Mouse (Mus musculus) heart, postnatal 0 days (tissue): ENCODE data around the gene 2310022A10Rik. TPM values are rescaled to one million over a fixed set of nuclear protein-coding genes. Genes with fewer than 3 reads are reported as not detected.

Experiments
- ATAC-seq: fragments of 200-750 bp; cut with Nextera tagmentation; 2 replicates; pipeline ENCODE4 v1.8.0; 2017; ENCODE audit warnings: low read depth, moderate number of reproducible peaks, moderate library complexity; ENCODE audit not compliant: insufficient read depth
- DNase-seq: peaks from one replicate; pipeline ENCODE4 v3.0.0-alpha.2; 2016; ENCODE audit warnings: low spot score
- H3K27ac ChIP-seq: fragments of 300-500 bp; sonication (generic); 2 replicates; pipeline ENCODE4 v1.5.1; 2014; ENCODE audit warnings: low read depth, mild to moderate bottlenecking
- H3K27me3 ChIP-seq: fragments of 300-500 bp; sonication (generic); 2 replicates; pipeline ENCODE4 v1.6.1; 2014; ENCODE audit warnings: low read length, mixed read lengths; ENCODE audit not compliant: control insufficient read depth, insufficient read depth
- H3K36me3 ChIP-seq: fragments of 300-500 bp; sonication (generic); replicated peaks from 2 replicates; pipeline ENCODE4 v1.6.1; 2014; ENCODE audit warnings: low read length, mixed read lengths; ENCODE audit not compliant: control insufficient read depth, insufficient read depth
- H3K4me1 ChIP-seq: fragments of 300-500 bp; sonication (generic); 2 replicates; pipeline ENCODE4 v1.6.1; 2014; ENCODE audit warnings: antibody characterized with exemption; ENCODE audit not compliant: control insufficient read depth, insufficient read depth
- H3K4me2 ChIP-seq: fragments of 300-500 bp; sonication (generic); 2 replicates; pipeline ENCODE4 v1.6.1; 2014; ENCODE audit warnings: low read depth, mild to moderate bottlenecking, low read length, moderate library complexity
- H3K4me3 ChIP-seq: fragments of 300-500 bp; sonication (generic); 2 replicates; pipeline ENCODE4 v1.5.1; 2014; ENCODE audit warnings: low read depth, low read length
- H3K9ac ChIP-seq: fragments of 300-500 bp; sonication (generic); replicated peaks from 2 replicates; pipeline ENCODE4 v1.6.1; 2014; ENCODE audit warnings: low read depth, low read length, mixed read lengths
- H3K9me3 ChIP-seq: fragments of 300-500 bp; sonication (generic); replicated peaks from 2 replicates; pipeline ENCODE4 v1.6.1; 2016; ENCODE audit warnings: low read length; ENCODE audit not compliant: control insufficient read depth
- CTCF ChIP-seq: IDR thresholded peaks from 2 replicates; pipeline ENCODE4 v1.5.1; 2016; ENCODE audit warnings: antibody characterized with exemption, control low read depth, low read depth
- EP300 ChIP-seq: IDR thresholded peaks from 2 replicates; pipeline ENCODE4 v1.6.1; 2016; ENCODE audit warnings: antibody characterized with exemption, low read depth
- WGBS: fragments of 180-500 bp; shearing (Covaris S2); extraction: QIAGEN DNeasy Blood & Tissue Kit; methylation state at CpG from one replicate; pipeline ENCODE4 v1.1.7; 2014; 5-methylcytosine and 5-hydroxymethylcytosine counted together
- polyA plus RNA-seq: library from polyadenylated mRNA; unstranded; fragments of >200 nt; fragmentation: Nextera tagmentation; extraction: Ambion mirVana; gene quantifications from 2 replicates; pipeline ENCODE4 v1.2.1, GENCODE M21; 2015
- total RNA-seq: library from RNA; depleted of rRNA; stranded (reverse); fragments of >200 nt; gene quantifications from 2 replicates; pipeline ENCODE4 v1.2.3, GENCODE M21; 2014; ENCODE audit warnings: low replicate concordance

Gene 2310022A10Rik
- total and polyA plus RNA-seq, 2 experiments from 2014 or later = 3.8 to 39.7 TPM

- no peak overlapping the region for H3K4me3 ChIP-seq
- H3K4me2 ChIP-seq = no peak overlapping the region
- 67% methylated on average over 12 of the region's 12 CpGs for WGBS
- no peak overlapping the region; the same call in 1 of the 2 replicates for H3K27ac ChIP-seq
- peaks cover 20% of the 10 kb centered on the region for H3K4me1 ChIP-seq
- H3K27me3 ChIP-seq = no peaks in the 10 kb centered on the region
- ATAC-seq (no peak), DNase-seq (no peak)
- H3K9me3 ChIP-seq = no peaks in the 10 kb centered on the region
- H3K9ac ChIP-seq = no peak overlapping the region
- no peaks in the 10 kb centered on the region for H3K36me3 ChIP-seq
- TF ChIP-seq CTCF (no peak), EP300 (no peak)
Observed at GRCm38 (mm10) chr7:27544675-27545370, 8.2 kb upstream of the 2310022A10Rik start.

DNA sequence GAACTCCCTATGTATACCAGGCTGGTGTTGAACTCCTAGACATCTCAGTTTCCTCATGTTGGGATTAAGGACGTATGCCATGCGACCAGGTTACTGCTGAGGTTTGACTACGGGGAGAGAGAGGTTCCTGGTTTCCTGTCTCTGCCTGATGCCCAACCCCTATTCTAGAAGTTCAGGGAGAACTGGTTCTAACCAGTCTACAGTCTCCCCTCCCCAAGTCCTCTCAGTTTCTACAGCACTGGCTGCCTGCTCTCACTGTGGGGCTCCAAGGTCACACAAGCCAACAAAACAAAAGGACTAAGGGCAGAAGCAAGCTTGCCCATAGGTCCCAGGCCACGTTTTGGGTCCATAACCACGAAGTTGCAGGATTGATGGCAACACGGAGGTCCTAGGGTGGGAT is 3.4 kb upstream of the 2310022A10Rik start:
- 69% methylated on average over 6 of the region's 6 CpGs for WGBS
- TF ChIP-seq CTCF = no peak
- H3K36me3 ChIP-seq = no peaks in the 10 kb centered on the region
- no peak overlapping the region for H3K4me3 ChIP-seq
- H3K9me3 ChIP-seq = no peaks in the 10 kb centered on the region
- 0 out of 2 replicates have a peak, but pooled peaks cover 4% of the 10 kb centered on the region for H3K4me1 ChIP-seq
- ATAC-seq (no peak), DNase-seq (no peak)
- H3K27ac ChIP-seq = no peak overlapping the region
- H3K9ac ChIP-seq = no peak overlapping the region
- H3K27me3 ChIP-seq = no peaks in the 10 kb centered on the region
- no peak overlapping the region for H3K4me2 ChIP-seq

- DNase-seq = no peak
- Histone ChIP-seq H3K4me1 (no peaks in the 10 kb centered on the region), H3K27me3 (no peaks in the 10 kb centered on the region), H3K9ac (no peak overlapping the region), H3K4me2 (peak overlapping the region; percentile 82; the same call in 1 of the 2 replicates), H3K4me3 (no peak overlapping the region), H3K9me3 (no peaks in the 10 kb centered on the region), H3K36me3 (peaks cover 10% of the 10 kb centered on the region), H3K27ac (no peak overlapping the region)
- ATAC-seq = no peak
- no peak for TF ChIP-seq CTCF
- TF ChIP-seq EP300 = no peak
- 52% methylated on average over 5 of the region's 5 CpGs for WGBS
Observed at GRCm38 (mm10) chr7:27552070-27552469, 963 bp upstream of the 2310022A10Rik start.

DNA sequence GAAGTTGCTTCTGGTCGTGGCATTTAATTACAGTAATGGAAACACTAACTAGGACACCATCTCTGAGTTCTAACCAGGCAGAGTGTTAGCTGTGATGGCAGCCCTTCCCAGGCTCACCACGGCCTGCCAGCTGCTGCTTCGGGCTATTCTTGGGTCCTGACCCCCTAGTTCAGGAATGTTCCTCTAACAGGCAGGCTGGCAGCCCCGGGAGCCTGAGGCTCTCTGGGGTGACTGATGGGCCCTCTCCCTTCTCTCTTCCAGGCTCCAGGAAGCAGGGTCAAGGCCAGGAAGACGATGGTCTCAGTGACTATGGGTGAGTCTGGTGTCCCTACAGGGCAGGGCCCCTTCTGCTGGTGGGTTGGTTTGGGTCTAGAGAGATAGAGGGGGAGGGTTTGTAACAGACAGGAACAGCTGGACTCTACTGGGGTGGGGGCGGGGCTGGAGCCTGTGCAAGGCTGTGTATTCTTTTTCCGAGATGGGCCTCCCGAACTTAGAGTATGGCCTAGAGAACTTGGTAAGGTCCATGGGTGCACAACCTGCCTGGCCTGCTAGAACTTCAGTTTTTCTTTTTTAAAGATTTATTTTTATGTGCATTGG is 7.4 kb downstream of the 2310022A10Rik start:
- 36% methylated on average over 8 of the region's 8 CpGs for WGBS
- H3K36me3 ChIP-seq = peaks cover 33% of the 10 kb centered on the region
- peak overlapping the region; percentile 38 for H3K9ac ChIP-seq
- H3K4me2 ChIP-seq = peak overlapping the region; percentile 61
- H3K27me3 ChIP-seq = no peaks in the 10 kb centered on the region
- DNase-seq (peak; percentile 81), ATAC-seq (peak; percentile 96)
- TF ChIP-seq EP300 (no peak), CTCF (no peak)
- H3K4me3 ChIP-seq = peak overlapping the region; percentile 36
- peaks cover 5% of the 10 kb centered on the region for H3K4me1 ChIP-seq
- H3K9me3 ChIP-seq = no peaks in the 10 kb centered on the region
- H3K27ac ChIP-seq = peak overlapping the region; percentile 95

DNA sequence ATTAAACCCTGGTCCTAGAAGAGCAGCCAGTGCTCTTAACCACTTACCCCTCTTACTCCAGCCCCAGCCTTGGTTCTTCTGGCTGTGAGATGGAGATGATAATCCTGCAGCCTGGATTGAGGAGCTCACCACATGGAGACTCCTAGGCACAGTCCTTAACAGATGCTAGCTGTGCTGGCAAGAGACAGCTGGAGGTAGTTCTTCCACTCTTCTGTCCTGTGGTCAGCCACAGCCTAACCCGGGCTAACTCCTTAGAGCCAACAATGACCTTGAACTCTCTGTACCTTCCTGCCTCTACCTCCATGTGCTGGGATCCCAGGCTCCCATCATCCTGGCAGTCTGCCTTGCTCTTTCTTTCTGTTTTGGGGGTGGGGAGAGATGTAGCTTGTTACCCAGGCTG is 7.9 kb downstream of the 2310022A10Rik start:
- Histone ChIP-seq H3K27ac (peak overlapping the region; percentile 95), H3K4me3 (peak overlapping the region; percentile 36), H3K4me2 (peak overlapping the region; percentile 61), H3K9me3 (no peaks in the 10 kb centered on the region), H3K36me3 (peaks cover 34% of the 10 kb centered on the region), H3K9ac (peak overlapping the region; percentile 38), H3K27me3 (no peaks in the 10 kb centered on the region), H3K4me1 (peaks cover 5% of the 10 kb centered on the region)
- no peak for ATAC-seq
- TF ChIP-seq EP300 (no peak), CTCF (no peak)
- DNase-seq = no peak
- 50% methylated on average over 1 of the region's 1 CpGs for WGBS
